In the genomic region with DNA sequence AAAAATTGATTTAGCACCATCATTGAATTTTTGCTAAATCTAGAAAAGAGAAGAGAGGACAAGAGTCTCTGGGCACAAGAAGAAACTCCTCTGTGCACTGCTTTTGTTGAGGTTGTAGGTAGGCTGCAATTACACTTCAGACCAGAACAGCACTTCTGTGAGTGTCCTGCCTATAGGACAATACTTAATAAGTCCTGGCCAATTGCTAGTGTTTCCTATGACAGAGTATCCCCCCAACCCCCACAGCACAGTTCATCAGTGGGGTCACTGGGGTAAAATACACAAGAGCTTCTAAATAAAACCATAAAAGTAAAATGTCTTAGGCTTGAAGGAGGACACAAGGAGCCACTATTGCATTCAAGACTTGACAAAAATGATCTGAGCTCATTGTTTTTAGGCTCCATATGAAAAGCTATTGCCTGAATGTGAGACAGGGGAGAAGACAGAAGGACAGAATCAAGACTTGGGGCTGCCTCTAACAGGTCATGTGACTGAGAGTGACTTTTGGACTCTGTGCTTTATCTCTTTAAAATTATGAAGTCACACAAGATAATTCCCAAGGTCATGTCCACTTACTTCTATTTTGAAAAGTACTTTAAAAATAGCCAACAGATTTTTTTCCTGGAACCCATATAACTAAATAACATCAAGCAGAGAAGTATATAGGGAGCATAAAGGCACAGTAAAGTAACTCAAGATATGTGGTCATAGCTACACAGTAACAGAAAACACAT, we compare ENCODE assay signal across 14 mouse cellular contexts. TPM values are rescaled to one million over a fixed set of nuclear protein-coding genes. Genes with fewer than 3 reads are reported as not detected.
A peak's percentile ranks its signal among the peaks of the same experiment; 100 is the strongest.
DNase-seq lines count a peak whose midpoint lies in the region; ATAC-seq lines count a peak whose summit lies in the region.
"Had no signal": no experiment of that assay in that cellular context is flagged by ENCODE, and none has a peak within 500 bp of the region (broad histone marks: within the 10 kb centered on the region; RNA-seq: fewer than 3 reads in every experiment).

No protein-coding gene starts in this region.

- H3K4me2 ChIP-seq in kidney, embryonic 14.5 days (replicated peaks; ENCODE audit: low read depth, low read length) = no peak overlapping the region; the same call in 1 of the 2 replicates
- peak overlapping the region; percentile 30 for H3K4me2 ChIP-seq in forebrain, embryonic 12.5 days
- H3K4me2 ChIP-seq in hindbrain, embryonic 16.5 days (ENCODE audit: low read length) = peak overlapping the region; percentile 51
- peak overlapping the region; percentile 32; the same call in 1 of the 2 replicates for H3K4me2 ChIP-seq in stomach, embryonic 14.5 days (replicated peaks; ENCODE audit: low read depth, low read length)
- H3K4me2 ChIP-seq: liver, embryonic 11.5 days had no signal

- peaks cover 30% of the 10 kb centered on the region for H3K4me1 ChIP-seq in kidney, embryonic 14.5 days (ENCODE audit: control insufficient read depth, insufficient read depth, low read length)
- H3K4me1 ChIP-seq in forebrain, embryonic 12.5 days = peaks cover 44% of the 10 kb centered on the region
- peaks cover 9% of the 10 kb centered on the region; the same call in 1 of the 2 replicates for H3K4me1 ChIP-seq in hindbrain, embryonic 16.5 days (ENCODE audit: control insufficient read depth, insufficient read depth, low read depth, low read length)
- H3K4me1 ChIP-seq in stomach, embryonic 14.5 days (ENCODE audit: control insufficient read depth, insufficient read depth, low read length) = peaks cover 30% of the 10 kb centered on the region

- H3K36me3 ChIP-seq in kidney, embryonic 14.5 days (ENCODE audit: control insufficient read depth, insufficient read depth, low read length) = peaks cover 37% of the 10 kb centered on the region
- H3K36me3 ChIP-seq in forebrain, embryonic 12.5 days (replicated peaks) = peaks cover 8% of the 10 kb centered on the region
- no peaks in the 10 kb centered on the region; the same call in 1 of the 2 replicates for H3K36me3 ChIP-seq in hindbrain, embryonic 16.5 days (ENCODE audit: control insufficient read depth, insufficient read depth, low read length)
- H3K36me3 ChIP-seq in stomach, embryonic 14.5 days (ENCODE audit: control insufficient read depth, insufficient read depth, low read length) = peaks cover 11% of the 10 kb centered on the region

- intact Hi-C loops in left cerebral cortex, postnatal 36 days (cut with DNase I) = no loop called here

- no peak for ATAC-seq in kidney, embryonic 14.5 days (ENCODE audit: low FRiP score, low TSS enrichment)
- no peak for ATAC-seq in forebrain, embryonic 12.5 days (ENCODE audit: low FRiP score)
- ATAC-seq in hindbrain, embryonic 16.5 days = no peak
- ATAC-seq in stomach, embryonic 14.5 days (ENCODE audit: insufficient number of reproducible peaks, insufficient read depth, low FRiP score, low read depth) = no peak
- ATAC-seq: activated CD4-positive, CD25-positive, alpha-beta regulatory T cell, adult 4 months had no signal

- no peak overlapping the region for H3K9ac ChIP-seq in kidney, embryonic 14.5 days (ENCODE audit: low read depth, low read length)
- H3K9ac ChIP-seq in forebrain, embryonic 12.5 days = no peak overlapping the region
- peak overlapping the region; percentile 7; the same call in 1 of the 2 replicates for H3K9ac ChIP-seq in hindbrain, embryonic 16.5 days (ENCODE audit: low read depth, low read length)
- 0 out of 2 replicates have a peak overlapping the region, but pooled peaks have one; percentile 3 for H3K9ac ChIP-seq in stomach, embryonic 14.5 days (replicated peaks; ENCODE audit: low read depth, low read length)
- H3K9ac ChIP-seq: embryonic facial prominence, embryonic 12.5 days had no signal

- DNase-seq in kidney, postnatal 14 days = no peak
- no peak for DNase-seq in gastrocnemius, adult 18-20 months (ENCODE audit: low spot score)
- DNase-seq in left cerebral cortex, postnatal 36 days (ENCODE audit: low spot score in 2 of 2) = no peak
- DNase-seq: cerebellum, adult 2 months; gastrocnemius, postnatal 25 days; thymus, postnatal 4 days had no signal

- H3K27ac ChIP-seq in kidney, embryonic 14.5 days (ENCODE audit: low read depth, low read length) = peak overlapping the region; percentile 47; the same call in 1 of the 2 replicates
- H3K27ac ChIP-seq in forebrain, embryonic 12.5 days = no peak overlapping the region
- H3K27ac ChIP-seq in hindbrain, embryonic 16.5 days (ENCODE audit: low read depth, low read length) = peak overlapping the region; percentile 59
- peak overlapping the region; percentile 53; the same call in 1 of the 2 replicates for H3K27ac ChIP-seq in stomach, embryonic 14.5 days (ENCODE audit: low read length)
- H3K27ac ChIP-seq: embryonic facial prominence, embryonic 12.5 days had no signal

- no peaks in the 10 kb centered on the region for H3K9me3 ChIP-seq in kidney, embryonic 14.5 days (ENCODE audit: control insufficient read depth, low read length)
- no peaks in the 10 kb centered on the region for H3K9me3 ChIP-seq in forebrain, embryonic 12.5 days
- H3K9me3 ChIP-seq in hindbrain, embryonic 16.5 days (ENCODE audit: control insufficient read depth, low read length) = no peaks in the 10 kb centered on the region
- no peaks in the 10 kb centered on the region for H3K9me3 ChIP-seq in stomach, embryonic 14.5 days (ENCODE audit: control insufficient read depth, low read depth, low read length)
- H3K9me3 ChIP-seq: embryonic facial prominence, embryonic 12.5 days had no signal

- no peak overlapping the region for H3K4me3 ChIP-seq in kidney, embryonic 14.5 days (ENCODE audit: low read length)
- no peak overlapping the region for H3K4me3 ChIP-seq in forebrain, embryonic 12.5 days (replicated peaks)
- peak overlapping the region; percentile 28 for H3K4me3 ChIP-seq in hindbrain, embryonic 16.5 days (ENCODE audit: low read length)
- H3K4me3 ChIP-seq in stomach, embryonic 14.5 days (ENCODE audit: low read depth, low read length) = no peak overlapping the region
- H3K4me3 ChIP-seq: embryonic facial prominence, embryonic 12.5 days had no signal

- no peaks in the 10 kb centered on the region for H3K27me3 ChIP-seq in kidney, embryonic 14.5 days (ENCODE audit: control insufficient read depth, insufficient read depth, low read length)
- H3K27me3 ChIP-seq in forebrain, embryonic 12.5 days = peaks cover 4% of the 10 kb centered on the region; the same call in 1 of the 2 replicates
- no peaks in the 10 kb centered on the region for H3K27me3 ChIP-seq in hindbrain, embryonic 16.5 days (replicated peaks; ENCODE audit: control insufficient read depth, insufficient read depth, low read length)
- no peaks in the 10 kb centered on the region for H3K27me3 ChIP-seq in stomach, embryonic 14.5 days (ENCODE audit: control insufficient read depth, insufficient read depth, low read length)
- H3K27me3 ChIP-seq: embryonic facial prominence, embryonic 12.5 days had no signal

RNA-seq across cellular contexts. Expression of a gene that starts 12.8 kb away (rescaled TPM):
- polyA plus RNA-seq in kidney, embryonic 14.5 days (2014; fragmentation: Nextera tagmentation; extraction: Ambion mirVana) = 111 and 112 TPM in 2 replicates
- 104 and 111 TPM in 2 replicates for polyA plus RNA-seq in forebrain, embryonic 12.5 days (2016; fragmentation: Nextera tagmentation; extraction: Ambion mirVana)
- 128 and 131 TPM in 2 replicates for polyA plus RNA-seq in hindbrain, embryonic 16.5 days (2015; fragmentation: Nextera tagmentation; extraction: Ambion mirVana)
- polyA plus RNA-seq in stomach, embryonic 14.5 days (2014; fragmentation: Nextera tagmentation; extraction: Ambion mirVana) = 85.0 and 86.3 TPM in 2 replicates
- 1 to 10 TPM; 1.3 to 1.4 TPM for total RNA-seq in gastrocnemius, adult 18-20 months (2021)
- 100 to 1,000 TPM; 100 to 123 TPM for total RNA-seq in left cerebral cortex, postnatal 36 days (2021)
- total RNA-seq: neutrophil, adult 5-6 weeks had no signal

Comparison
In these comparisons a context has a peak if more than half of its experiments do, and no peak if none do; other contexts are left out.
1. H3K9ac ChIP-seq: peak in hindbrain, embryonic 16.5 days (single experiment) and stomach, embryonic 14.5 days (single experiment); none in kidney, embryonic 14.5 days (single experiment) and forebrain, embryonic 12.5 days (single experiment).